Mouse (Mus musculus): Measurements from ENCODE around the gene 4930519P11Rik.

4930519P11Rik gene

GRCm38 (mm10) chr2:154613118-154614115 lies at the start of gene 4930519P11Rik, which contains the start of gene Zfp341:
Gene 4930519P11Rik, minus strand, starts transcription at chr2:154613437.
Gene Zfp341, plus strand, starts transcription at chr2:154613297.
- peak; percentile 78 to 80 for DNase-seq (ENCODE audit: low spot score in 2 of 2)

DNA sequence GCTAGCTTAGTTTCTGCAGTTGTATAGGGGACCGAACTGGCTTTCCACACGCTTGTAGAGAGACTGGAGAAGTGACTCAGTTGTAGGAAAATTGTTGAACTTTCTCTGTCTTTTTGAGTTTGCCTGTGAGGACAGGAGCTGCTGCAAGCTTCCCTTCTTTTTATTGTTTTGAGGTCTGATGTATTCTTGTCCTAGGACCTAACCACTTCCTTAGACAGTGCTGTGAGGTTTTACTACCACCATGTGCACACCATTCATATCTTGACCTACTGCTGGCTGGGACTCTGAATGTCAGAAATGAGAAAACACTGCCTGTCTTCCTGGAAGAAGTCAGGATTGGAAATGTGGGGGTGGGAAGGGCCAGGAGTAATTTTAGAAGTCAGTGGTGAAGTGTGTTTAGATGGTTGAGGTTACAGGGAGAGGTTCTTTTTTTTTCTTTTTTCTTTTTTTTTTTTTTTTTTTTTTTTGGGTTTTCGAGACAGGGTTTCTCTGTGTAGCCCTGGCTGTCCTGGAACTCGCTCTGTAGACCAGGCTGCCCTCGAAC lies 46.4 kb upstream of the 4930519P11Rik start:
- DNase-seq (ENCODE audit: low spot score in 2 of 2), result no peak

DNA sequence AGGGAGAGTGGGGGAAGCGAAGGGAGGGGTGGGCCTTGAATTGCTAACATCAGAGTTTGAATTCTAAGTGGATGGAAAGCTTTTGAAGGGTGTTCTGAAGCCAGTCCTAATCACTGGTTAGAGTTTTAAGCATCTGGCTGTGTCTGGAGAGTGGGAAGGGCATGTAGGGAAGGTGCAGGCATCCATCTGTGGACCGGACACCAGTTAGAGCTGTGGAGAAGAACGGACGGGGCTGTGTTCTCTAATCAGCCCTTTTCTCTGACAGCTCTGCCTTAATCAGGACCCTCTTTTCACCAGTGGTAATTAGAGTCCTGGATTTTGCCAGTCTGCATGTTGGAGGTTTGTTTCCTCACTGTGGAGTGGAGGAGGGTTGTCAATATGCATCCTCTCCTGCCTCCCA lies 45.8 kb upstream of the 4930519P11Rik start:
- DNase-seq (ENCODE audit: low spot score in 2 of 2), result no peak

DNA sequence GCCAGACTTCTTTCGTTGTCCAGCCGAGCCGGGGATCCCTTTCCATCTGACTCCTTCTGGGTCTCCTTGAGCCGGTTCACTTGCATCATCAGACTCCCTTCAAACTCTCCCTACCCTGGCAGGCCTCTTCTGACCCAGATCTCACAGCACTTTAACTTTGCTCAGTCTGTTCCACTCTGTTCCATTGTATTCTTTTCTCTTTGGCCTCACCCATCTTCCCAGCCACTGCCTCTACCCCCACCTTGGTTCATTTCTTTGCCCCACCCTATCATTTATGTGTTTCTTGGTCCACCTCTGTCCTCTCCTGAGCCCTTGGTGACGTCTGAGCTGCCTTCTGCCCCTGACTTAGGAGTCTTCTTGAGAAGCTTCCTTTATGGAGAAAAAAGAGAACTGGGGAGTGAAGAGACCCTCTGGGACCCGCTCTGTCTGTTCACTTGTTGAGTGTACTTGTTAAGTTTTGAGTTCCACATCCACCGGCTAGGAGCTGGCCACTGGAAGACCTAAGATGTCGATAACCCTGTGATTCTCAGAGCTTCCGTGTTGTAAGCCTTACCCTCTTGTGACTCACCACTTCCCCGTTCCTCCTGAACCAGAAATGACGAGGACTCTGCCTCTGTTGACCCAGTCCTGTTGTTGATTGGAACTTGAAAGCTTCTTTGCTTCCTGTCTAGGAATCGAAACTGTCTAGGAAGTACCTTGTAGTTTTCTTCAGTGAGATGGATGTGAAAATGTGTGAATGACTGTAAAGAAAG lies 44.4 kb upstream of the 4930519P11Rik start:
- no peak for DNase-seq (ENCODE audit: low spot score in 2 of 2)

- peak; percentile 97 for DNase-seq (ENCODE audit: low spot score in 2 of 2)
These were observed 43.7 kb upstream of the 4930519P11Rik start for GRCm38 (mm10) chr2:154656710-154657485.

DNA sequence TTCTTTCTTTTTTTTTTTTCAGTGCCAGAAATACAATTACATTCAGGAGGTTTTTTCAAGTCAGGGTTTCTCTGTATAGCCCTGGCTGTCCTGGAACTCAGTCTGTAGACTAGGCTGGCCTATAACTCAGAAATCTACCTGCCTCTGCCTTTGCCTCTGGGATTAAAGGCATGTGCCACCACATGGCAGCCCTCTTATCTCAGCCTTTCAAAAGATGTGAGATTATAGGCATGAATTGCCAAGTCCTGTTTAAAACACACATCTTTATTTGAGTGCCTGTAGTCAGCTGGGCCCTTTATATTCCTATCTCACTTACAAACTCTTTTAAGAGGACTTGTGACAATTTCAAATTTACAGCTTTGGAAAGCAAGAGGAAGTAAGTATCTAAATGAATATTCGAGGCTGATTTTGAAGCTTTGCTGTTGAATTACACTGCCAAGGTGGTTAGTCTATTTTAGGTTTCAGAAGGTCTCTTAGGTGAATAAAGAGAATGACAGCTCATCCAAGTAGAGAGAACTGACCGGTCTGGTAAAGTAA lies 42.7 kb upstream of the 4930519P11Rik start:
- DNase-seq (ENCODE audit: low spot score in 2 of 2), result no peak

DNA sequence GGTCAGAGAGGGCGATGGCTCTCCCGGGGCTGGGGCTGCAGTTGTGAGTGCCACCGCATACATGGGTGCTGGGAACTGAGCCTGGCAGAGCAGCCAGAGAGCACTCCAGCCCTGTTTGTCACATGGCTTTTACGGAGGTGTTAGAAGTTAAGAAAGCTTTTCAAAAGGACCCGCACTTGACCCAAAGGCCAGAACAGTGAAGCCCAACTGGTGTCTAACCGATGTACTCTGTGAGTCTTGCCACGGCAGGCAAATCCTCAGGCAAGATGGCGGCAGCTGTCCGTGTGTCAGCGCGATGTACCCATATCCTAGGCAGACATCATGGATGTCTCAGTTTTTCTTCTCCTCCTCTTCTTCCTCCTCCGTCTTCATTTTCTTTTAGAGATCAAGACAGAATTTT lies 41.7 kb upstream of the 4930519P11Rik start:
- DNase-seq (ENCODE audit: low spot score in 2 of 2), result no peak

GRCm38 (mm10) chr2:154651363-154651762 lies 38.1 kb upstream of the 4930519P11Rik start, which contains the start of gene Chmp4b:
Gene Chmp4b, plus strand, starts transcription at chr2:154651705.
- no peak for DNase-seq (ENCODE audit: low spot score in 2 of 2)

GRCm38 (mm10) chr2:154650404-154650803 lies 37.2 kb upstream of the 4930519P11Rik start:
- DNase-seq (ENCODE audit: low spot score in 2 of 2), result no peak

GRCm38 (mm10) chr2:154648086-154648485 lies 34.8 kb upstream of the 4930519P11Rik start:
- DNase-seq (ENCODE audit: low spot score in 2 of 2), result no peak

DNA sequence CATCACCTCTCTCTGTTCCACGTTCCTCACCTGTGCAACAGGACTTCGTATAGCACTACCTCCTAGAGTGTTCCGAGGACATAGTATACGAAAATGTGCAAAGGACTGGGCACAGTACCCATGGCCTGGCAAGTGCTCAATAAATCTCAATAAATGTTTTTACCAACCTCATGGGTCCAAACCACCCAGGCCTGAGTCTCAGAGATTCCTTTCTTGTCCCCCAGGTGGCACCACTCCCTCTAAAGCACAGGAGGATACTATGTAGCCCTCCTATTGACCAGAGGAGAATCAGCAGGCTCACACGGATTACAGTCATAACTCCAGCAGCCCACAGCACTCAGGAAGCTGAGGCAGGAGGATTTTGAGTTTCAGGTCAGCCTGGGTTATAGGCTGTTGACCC lies 33.4 kb upstream of the 4930519P11Rik start:
- no peak for DNase-seq (ENCODE audit: low spot score in 2 of 2)

- no peak for DNase-seq (ENCODE audit: low spot score in 2 of 2)
These were observed 29.6 kb upstream of the 4930519P11Rik start for GRCm38 (mm10) chr2:154642712-154643385.

GRCm38 (mm10) chr2:154642005-154642459 lies 28.8 kb upstream of the 4930519P11Rik start:
- no peak for DNase-seq (ENCODE audit: low spot score in 2 of 2)

GRCm38 (mm10) chr2:154641176-154641575 lies 27.9 kb upstream of the 4930519P11Rik start:
- DNase-seq (ENCODE audit: low spot score in 2 of 2), result no peak

- DNase-seq (ENCODE audit: low spot score in 2 of 2), result no peak
These were observed 25.9 kb upstream of the 4930519P11Rik start for GRCm38 (mm10) chr2:154639115-154639514.

DNA sequence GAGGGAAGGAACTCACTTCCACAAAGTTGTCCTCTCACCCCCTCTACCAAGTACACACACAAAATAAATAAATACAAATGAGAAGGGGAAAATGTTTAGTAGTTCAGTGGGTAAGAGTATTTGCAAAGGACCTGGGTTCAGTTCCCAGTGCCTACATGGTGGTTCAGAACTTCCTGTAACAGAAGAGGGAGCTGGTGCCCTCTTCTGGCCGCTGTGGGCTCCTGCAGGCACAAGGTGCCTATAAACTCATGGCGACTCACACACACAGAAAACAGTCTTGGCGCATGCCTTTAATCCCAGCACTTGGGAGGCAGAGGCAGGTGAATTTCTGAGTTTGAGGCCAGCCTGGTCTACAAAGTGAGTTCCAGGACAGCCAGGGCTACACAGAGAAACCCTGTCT lies 25.3 kb upstream of the 4930519P11Rik start:
- DNase-seq (ENCODE audit: low spot score in 2 of 2), result no peak

GRCm38 (mm10) chr2:154635826-154636225 lies 22.6 kb upstream of the 4930519P11Rik start:
- no peak for DNase-seq (ENCODE audit: low spot score in 2 of 2)

DNA sequence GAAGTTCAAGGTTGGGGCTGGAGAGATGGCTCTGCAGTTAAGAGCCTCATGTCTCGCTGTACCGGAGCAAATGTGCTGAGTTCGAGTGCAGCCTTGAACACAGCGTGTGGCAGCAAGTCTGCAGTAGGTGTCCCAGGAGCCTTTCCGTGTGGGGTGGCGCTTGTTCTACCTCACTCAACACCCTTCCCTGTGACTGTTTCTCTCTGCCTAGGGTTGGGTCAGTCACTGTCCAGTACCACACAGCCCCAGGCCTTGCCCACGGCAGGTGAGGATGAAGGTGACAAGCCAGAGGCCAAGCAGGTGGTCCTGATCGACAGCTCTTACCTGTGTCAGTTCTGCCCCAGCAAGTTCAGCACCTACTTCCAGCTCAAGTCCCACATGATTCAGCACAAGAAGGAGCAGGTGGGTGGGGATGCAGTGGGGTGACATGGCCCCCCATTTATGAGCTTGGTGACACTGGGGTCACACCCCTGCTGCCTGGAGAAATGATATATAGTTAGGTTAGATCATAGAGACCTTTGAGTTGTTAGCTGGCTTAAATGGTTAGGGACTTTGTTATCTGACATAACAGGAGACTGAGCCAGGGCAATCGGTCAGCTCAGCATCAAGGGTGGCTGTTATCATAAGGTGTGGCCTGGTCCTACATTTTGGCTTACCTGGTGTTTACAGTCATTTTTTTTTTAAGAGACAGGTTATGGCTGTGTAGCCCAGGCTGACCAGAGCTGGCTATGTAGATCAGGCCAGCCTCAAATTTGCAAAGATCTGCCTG lies 20.8 kb upstream of the 4930519P11Rik start:
- DNase-seq (ENCODE audit: low spot score in 2 of 2), result no peak

DNA sequence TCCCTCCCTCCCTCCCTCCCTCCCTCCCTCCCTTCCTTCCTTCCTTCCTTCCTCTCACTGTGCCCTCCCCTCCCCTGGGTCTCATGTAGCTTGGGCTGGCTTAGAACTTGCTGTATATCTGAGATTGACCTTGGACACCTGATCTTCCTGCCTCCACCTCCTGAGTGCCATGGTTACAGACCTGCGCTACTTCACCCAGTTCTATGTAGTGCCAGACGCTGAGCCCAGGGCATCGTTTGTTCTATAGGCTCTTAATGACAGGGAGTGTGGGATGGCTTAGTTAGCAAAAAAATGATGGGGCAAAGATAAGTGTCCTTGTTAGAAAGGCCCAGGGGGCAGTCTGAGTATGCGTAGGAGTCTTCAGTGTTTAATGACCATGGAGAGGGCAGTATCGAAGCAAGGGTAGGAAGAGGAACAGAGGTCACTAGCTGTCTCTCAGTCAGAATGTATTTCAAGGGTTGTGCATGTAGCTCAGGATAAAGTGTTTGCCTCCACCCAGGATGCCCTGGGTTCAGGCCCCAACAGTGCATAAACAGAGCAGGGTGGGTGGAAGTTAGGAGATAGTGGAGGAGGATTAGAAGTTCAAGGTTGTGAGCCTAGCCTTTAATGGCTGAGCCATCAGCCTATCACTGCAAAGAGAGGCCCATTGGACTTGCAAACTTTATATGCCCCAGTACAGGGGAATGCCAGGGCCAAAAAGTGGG lies 20.0 kb upstream of the 4930519P11Rik start:
- no peak for DNase-seq (ENCODE audit: low spot score in 2 of 2)
